Mouse (Mus musculus): ENCODE measurements at regions not wholly inside any gene's neighbourhood (a gene's known extent, or its start where the extent isn't known, plus 50 kb on each side); places are given as distances from the start of the nearest gene placed in this dataset.

GRCm38 (mm10) chr12:25436220-25436911, 339.4 kb upstream of the Id2 start:
- Histone ChIP-seq H3ac (ENCODE audit: control insufficient read depth, insufficient read length, low read depth) (no peak overlapping the region), H3K79me3 (ENCODE audit: low read depth) (no peaks in the 10 kb centered on the region), H3K79me2 (ENCODE audit: control insufficient read depth, insufficient read depth) (no peaks in the 10 kb centered on the region), H3K4me3 (ENCODE audit: insufficient read depth, poor library complexity, severe bottlenecking) (no peak overlapping the region), H3K36me3 (ENCODE audit: control insufficient read depth, insufficient read depth) (no peaks in the 10 kb centered on the region), H3K27me3 (ENCODE audit: control insufficient read depth, insufficient read depth, insufficient read length) (no peaks in the 10 kb centered on the region)
- TF ChIP-seq FOSL1 (IDR thresholded peaks at IDR 0.05; ENCODE audit: insufficient read depth, low read length, poor library complexity, severe bottlenecking) (no peak), MYOD1 (IDR thresholded peaks at IDR 0.05; ENCODE audit: control insufficient read depth, insufficient read length, low read depth) (no peak), MAX (IDR thresholded peaks at IDR 0.05) (no peak), CTCF (IDR thresholded peaks at IDR 0.05; ENCODE audit: control insufficient read depth, insufficient read depth, insufficient read length) (no peak), USF1 (IDR thresholded peaks at IDR 0.05; ENCODE audit: low read depth) (no peak), MYOG (IDR thresholded peaks at IDR 0.05; ENCODE audit: control insufficient read depth, extremely low read depth, insufficient read length) (no peak), CEBPB (IDR thresholded peaks at IDR 0.05; ENCODE audit: low read depth) (no peak)

GRCm38 (mm10) chr12:25432796-25433195, 335.9 kb upstream of the Id2 start:
- Histone ChIP-seq H3K4me3 (ENCODE audit: insufficient read depth, poor library complexity, severe bottlenecking) (no peak overlapping the region), H3ac (ENCODE audit: control insufficient read depth, insufficient read length, low read depth) (no peak overlapping the region), H3K79me2 (ENCODE audit: control insufficient read depth, insufficient read depth) (no peaks in the 10 kb centered on the region), H3K79me3 (ENCODE audit: low read depth) (no peaks in the 10 kb centered on the region), H3K36me3 (ENCODE audit: control insufficient read depth, insufficient read depth) (no peaks in the 10 kb centered on the region), H3K27me3 (ENCODE audit: control insufficient read depth, insufficient read depth, insufficient read length) (no peaks in the 10 kb centered on the region)
- TF ChIP-seq FOSL1 (IDR thresholded peaks at IDR 0.05; ENCODE audit: insufficient read depth, low read length, poor library complexity, severe bottlenecking) (no peak), MYOD1 (IDR thresholded peaks at IDR 0.05; ENCODE audit: control insufficient read depth, insufficient read length, low read depth) (no peak)

- TF ChIP-seq CTCF (IDR thresholded peaks at IDR 0.05; ENCODE audit: control insufficient read depth, insufficient read depth, insufficient read length) (no peak), MYOG (IDR thresholded peaks at IDR 0.05; ENCODE audit: control insufficient read depth, extremely low read depth, insufficient read length) (no peak), MYOD1 (IDR thresholded peaks at IDR 0.05; ENCODE audit: control insufficient read depth, insufficient read length, low read depth) (no peak), USF1 (IDR thresholded peaks at IDR 0.05; ENCODE audit: low read depth) (no peak), CEBPB (IDR thresholded peaks at IDR 0.05; ENCODE audit: low read depth) (no peak), FOSL1 (IDR thresholded peaks at IDR 0.05; ENCODE audit: insufficient read depth, low read length, poor library complexity, severe bottlenecking) (no peak), MAX (IDR thresholded peaks at IDR 0.05) (no peak)
- H3ac ChIP-seq (ENCODE audit: control insufficient read depth, insufficient read length, low read depth), result no peak overlapping the region
- H3K79me3 ChIP-seq (ENCODE audit: low read depth), result no peaks in the 10 kb centered on the region
- no peaks in the 10 kb centered on the region for H3K36me3 ChIP-seq (ENCODE audit: control insufficient read depth, insufficient read depth)
- H3K27me3 ChIP-seq (ENCODE audit: control insufficient read depth, insufficient read depth, insufficient read length), result no peaks in the 10 kb centered on the region
- H3K4me3 ChIP-seq (ENCODE audit: insufficient read depth, poor library complexity, severe bottlenecking), result no peak overlapping the region
- no peaks in the 10 kb centered on the region for H3K79me2 ChIP-seq (ENCODE audit: control insufficient read depth, insufficient read depth)
Measured at GRCm38 (mm10) chr12:25430911-25431310, 334.0 kb upstream of the Id2 start.

GRCm38 (mm10) chr12:25427911-25428642, 331.1 kb upstream of the Id2 start:
- H3K79me2 ChIP-seq (ENCODE audit: control insufficient read depth, insufficient read depth), result no peaks in the 10 kb centered on the region
- TF ChIP-seq MYOG (IDR thresholded peaks at IDR 0.05; ENCODE audit: control insufficient read depth, extremely low read depth, insufficient read length) (no peak), CTCF (IDR thresholded peaks at IDR 0.05; ENCODE audit: control insufficient read depth, insufficient read depth, insufficient read length) (no peak)
- no peak overlapping the region for H3ac ChIP-seq (ENCODE audit: control insufficient read depth, insufficient read length, low read depth)
- no peaks in the 10 kb centered on the region for H3K79me3 ChIP-seq (ENCODE audit: low read depth)
- no peaks in the 10 kb centered on the region for H3K36me3 ChIP-seq (ENCODE audit: control insufficient read depth, insufficient read depth)
- no peaks in the 10 kb centered on the region for H3K27me3 ChIP-seq (ENCODE audit: control insufficient read depth, insufficient read depth, insufficient read length)
- H3K4me3 ChIP-seq (ENCODE audit: insufficient read depth, poor library complexity, severe bottlenecking), result no peak overlapping the region

- H3K36me3 ChIP-seq (ENCODE audit: control insufficient read depth, insufficient read depth), result no peaks in the 10 kb centered on the region
Measured at GRCm38 (mm10) chr12:25417336-25417735, 320.4 kb upstream of the Id2 start.

More at GRCm38 (mm10) chr12:25417336-25417735, 320.4 kb upstream of the Id2 start:
- no peak for TF ChIP-seq USF1 (IDR thresholded peaks at IDR 0.05; ENCODE audit: low read depth)
- no peak for TF ChIP-seq FOSL1 (IDR thresholded peaks at IDR 0.05; ENCODE audit: insufficient read depth, low read length, poor library complexity, severe bottlenecking)
- TF ChIP-seq MYOG (IDR thresholded peaks at IDR 0.05; ENCODE audit: control insufficient read depth, extremely low read depth, insufficient read length), result no peak
- TF ChIP-seq CEBPB (IDR thresholded peaks at IDR 0.05; ENCODE audit: low read depth), result no peak
- TF ChIP-seq CTCF (IDR thresholded peaks at IDR 0.05; ENCODE audit: control insufficient read depth, insufficient read depth, insufficient read length), result no peak
- no peak for TF ChIP-seq MAX (IDR thresholded peaks at IDR 0.05)
- TF ChIP-seq MYOD1 (IDR thresholded peaks at IDR 0.05; ENCODE audit: control insufficient read depth, insufficient read length, low read depth), result no peak
- no peaks in the 10 kb centered on the region for H3K79me2 ChIP-seq (ENCODE audit: control insufficient read depth, insufficient read depth)
- H3K79me3 ChIP-seq (ENCODE audit: low read depth), result no peaks in the 10 kb centered on the region
- H3K4me3 ChIP-seq (ENCODE audit: insufficient read depth, poor library complexity, severe bottlenecking), result no peak overlapping the region
- H3K27me3 ChIP-seq (ENCODE audit: control insufficient read depth, insufficient read depth, insufficient read length), result no peaks in the 10 kb centered on the region
- H3ac ChIP-seq (ENCODE audit: control insufficient read depth, insufficient read length, low read depth), result no peak overlapping the region
